Mouse (Mus musculus) liver, embryonic 15.5 days (tissue): ENCODE measurements around the gene Utp4. TPM values are rescaled to one million over a fixed set of nuclear protein-coding genes. Genes with fewer than 3 reads are reported as not detected.
"Not testable (repeated sequence)": the region's sequence is repeated elsewhere in the genome, so short reads cannot be mapped to it uniquely, and the experiment has no call there.

Experiments
- ATAC-seq: fragments of 200-750 bp; cut with Nextera tagmentation; 2 replicates; pipeline ENCODE4 v1.8.0; 2017; ENCODE audit warnings: moderate number of reproducible peaks, mild to moderate bottlenecking, moderate library complexity; ENCODE audit not compliant: insufficient read depth
- H3K27ac ChIP-seq: fragments of 300-500 bp; sonication (generic); replicated peaks from 2 replicates; pipeline ENCODE4 v1.5.1; 2015; ENCODE audit warnings: mild to moderate bottlenecking, inconsistent platforms
- H3K27me3 ChIP-seq: fragments of 300-500 bp; sonication (generic); 2 replicates; pipeline ENCODE4 v1.6.1; 2015; ENCODE audit warnings: mild to moderate bottlenecking, inconsistent platforms
- H3K36me3 ChIP-seq: fragments of 300-500 bp; sonication (generic); replicated peaks from 2 replicates; pipeline ENCODE4 v1.6.1; 2015; ENCODE audit warnings: moderate library complexity, mild to moderate bottlenecking, inconsistent platforms
- H3K4me1 ChIP-seq: fragments of 300-500 bp; sonication (generic); replicated peaks from 2 replicates; pipeline ENCODE4 v1.6.1; 2015; ENCODE audit warnings: inconsistent platforms
- H3K4me2 ChIP-seq: fragments of 300-500 bp; sonication (generic); 2 replicates; pipeline ENCODE4 v1.6.1; 2015; ENCODE audit warnings: moderate library complexity, mild to moderate bottlenecking, inconsistent platforms
- H3K4me3 ChIP-seq: fragments of 300-500 bp; sonication (generic); replicated peaks from 2 replicates; pipeline ENCODE4 v1.5.1; 2015; ENCODE audit warnings: mild to moderate bottlenecking, inconsistent platforms
- H3K9ac ChIP-seq: fragments of 300-500 bp; sonication (generic); 2 replicates; pipeline ENCODE4 v1.6.1; 2015; ENCODE audit warnings: moderate library complexity, mild to moderate bottlenecking, inconsistent platforms
- H3K9me3 ChIP-seq: fragments of 300-500 bp; sonication (generic); replicated peaks from 2 replicates; pipeline ENCODE4 v1.6.1; 2016; ENCODE audit warnings: inconsistent platforms
- WGBS: fragments of 180-500 bp; shearing (Covaris S2); methylation state at CpG from one replicate; pipeline ENCODE4 v1.1.7; 2015; ENCODE audit warnings: mixed read lengths; ENCODE audit not compliant: insufficient replicate concordance; 5-methylcytosine and 5-hydroxymethylcytosine counted together
- polyA plus RNA-seq: library from polyadenylated mRNA; unstranded; fragments of >200 nt; fragmentation: Nextera tagmentation; extraction: Ambion mirVana; gene quantifications from 2 replicates; pipeline ENCODE4 v1.2.1, GENCODE M21; 2015

The Utp4 gene
- polyA plus RNA-seq, 1 experiment from 2014 or later: 31.8 TPM

DNA sequence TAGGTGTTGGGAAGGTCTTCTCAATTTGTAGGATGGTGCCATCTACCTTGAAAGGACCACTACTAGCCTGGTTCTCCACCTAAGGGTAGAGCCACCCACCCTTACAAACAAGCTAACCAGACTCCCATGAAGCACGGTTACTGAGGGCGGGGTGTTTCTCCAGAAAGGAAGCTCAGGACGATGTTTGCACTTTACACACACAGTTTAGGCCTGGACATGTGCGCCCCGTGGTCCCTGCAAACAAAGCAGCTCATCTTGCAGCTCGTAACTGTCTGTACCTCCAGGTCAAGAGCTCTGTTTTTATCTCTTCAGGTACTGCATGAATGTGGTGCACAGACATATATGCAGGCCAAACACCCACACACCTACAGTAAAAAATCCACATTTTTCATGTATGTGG lies 13.2 kb downstream of the Utp4 start:
- Histone ChIP-seq H3K4me3 (no peak overlapping the region), H3K27ac (no peak overlapping the region), H3K9me3 (no peaks in the 10 kb centered on the region), H3K9ac (no peak overlapping the region), H3K4me1 (no peaks in the 10 kb centered on the region), H3K36me3 (peaks cover 81% of the 10 kb centered on the region), H3K4me2 (no peak overlapping the region), H3K27me3 (no peaks in the 10 kb centered on the region)
- no peak for ATAC-seq
- WGBS: 72% methylated on average over 6 of the region's 6 CpGs

DNA sequence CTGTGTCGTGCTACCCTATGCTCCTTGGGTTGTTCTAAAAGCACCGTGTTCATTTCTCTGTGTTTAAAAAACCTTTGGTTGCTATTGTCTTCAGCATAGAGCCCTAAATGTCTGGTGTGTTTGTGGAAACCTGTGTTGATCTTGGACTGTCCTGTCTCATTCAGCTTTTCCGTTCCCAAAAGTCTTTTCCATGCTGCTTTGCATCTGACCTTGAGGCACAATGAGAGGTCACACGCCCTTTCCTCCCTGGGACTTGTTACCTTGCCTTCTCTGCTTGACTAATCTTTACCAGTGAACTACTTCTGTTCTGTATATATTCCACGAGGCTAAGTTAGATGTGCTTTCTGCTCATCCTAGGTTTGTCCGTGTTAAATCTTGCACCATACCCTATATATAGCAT lies 14.0 kb downstream of the Utp4 start:
- Histone ChIP-seq H3K27ac (no peak overlapping the region), H3K9me3 (no peaks in the 10 kb centered on the region), H3K4me3 (no peak overlapping the region), H3K4me1 (no peaks in the 10 kb centered on the region), H3K36me3 (peaks cover 79% of the 10 kb centered on the region), H3K9ac (no peak overlapping the region), H3K27me3 (no peaks in the 10 kb centered on the region), H3K4me2 (no peak overlapping the region)
- no peak for ATAC-seq
- WGBS: 79% methylated on average over 6 of the region's 6 CpGs

GRCm38 (mm10) chr8:106908291-106908690 lies 14.9 kb downstream of the Utp4 start:
- peaks cover 76% of the 10 kb centered on the region for H3K36me3 ChIP-seq
- 79% methylated on average over 7 of the region's 7 CpGs for WGBS
- ATAC-seq: no peak

GRCm38 (mm10) chr8:106913631-106914030 lies 20.2 kb downstream of the Utp4 start:
- WGBS: 87% methylated on average over 10 of the region's 10 CpGs
- Histone ChIP-seq H3K4me1 (no peaks in the 10 kb centered on the region), H3K27ac (no peak overlapping the region), H3K9ac (no peak overlapping the region), H3K4me3 (no peak overlapping the region), H3K27me3 (no peaks in the 10 kb centered on the region), H3K9me3 (no peaks in the 10 kb centered on the region), H3K36me3 (peaks cover 75% of the 10 kb centered on the region), H3K4me2 (no peak overlapping the region)
- no peak for ATAC-seq

More at GRCm38 (mm10) chr8:106908291-106908690, 14.9 kb downstream of the Utp4 start:
- Histone ChIP-seq H3K27ac (no peak overlapping the region), H3K4me3 (no peak overlapping the region), H3K4me1 (no peaks in the 10 kb centered on the region), H3K9ac (no peak overlapping the region), H3K4me2 (no peak overlapping the region), H3K9me3 (no peaks in the 10 kb centered on the region), H3K27me3 (no peaks in the 10 kb centered on the region)

GRCm38 (mm10) chr8:106919721-106920394 lies 26.4 kb downstream of the Utp4 start:
- WGBS: 77% methylated on average over 8 of the region's 8 CpGs
- peaks cover 79% of the 10 kb centered on the region for H3K36me3 ChIP-seq
- no peak overlapping the region for H3K27ac ChIP-seq
- H3K9ac ChIP-seq: no peak overlapping the region
- H3K4me2 ChIP-seq: no peak overlapping the region
- no peaks in the 10 kb centered on the region for H3K9me3 ChIP-seq
- no peaks in the 10 kb centered on the region for H3K4me1 ChIP-seq
- ATAC-seq: no peak
- no peaks in the 10 kb centered on the region for H3K27me3 ChIP-seq
- H3K4me3 ChIP-seq: no peak overlapping the region

- no peak for ATAC-seq
Measured at GRCm38 (mm10) chr8:106920395-106920741, 26.9 kb downstream of the Utp4 start.

DNA sequence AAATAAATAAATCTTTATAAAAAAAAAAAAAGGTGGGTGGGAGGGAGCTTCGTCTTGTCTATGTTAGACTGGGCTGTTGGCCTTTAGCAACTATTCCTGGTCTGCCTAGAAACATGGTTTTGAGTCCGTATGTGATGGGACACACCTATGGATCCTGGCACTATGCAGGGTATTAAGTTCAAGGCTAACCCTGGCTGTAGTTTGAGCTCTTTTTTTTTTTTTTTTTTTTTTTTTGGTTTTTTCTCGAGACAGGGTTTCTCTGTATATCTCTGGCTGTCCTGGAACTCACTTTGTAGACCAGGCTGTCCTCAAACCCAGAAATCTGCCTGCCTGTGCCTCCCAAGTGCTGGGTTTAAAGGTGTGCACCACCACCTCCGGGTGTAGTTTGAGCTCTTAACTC lies 30.6 kb downstream of the Utp4 start:
- no peak for ATAC-seq
- no peak overlapping the region for H3K4me3 ChIP-seq
- WGBS: 62% methylated on average over 4 of the region's 4 CpGs
- H3K27me3 ChIP-seq: no peaks in the 10 kb centered on the region
- H3K36me3 ChIP-seq: peaks cover 37% of the 10 kb centered on the region
- no peaks in the 10 kb centered on the region for H3K9me3 ChIP-seq
- H3K27ac ChIP-seq: no peak overlapping the region
- H3K4me1 ChIP-seq: no peaks in the 10 kb centered on the region
- no peak overlapping the region for H3K9ac ChIP-seq
- no peak overlapping the region for H3K4me2 ChIP-seq

More at GRCm38 (mm10) chr8:106920395-106920741, 26.9 kb downstream of the Utp4 start:
- Histone ChIP-seq H3K4me2 (no peak overlapping the region), H3K36me3 (peaks cover 73% of the 10 kb centered on the region), H3K27ac (no peak overlapping the region), H3K4me1 (no peaks in the 10 kb centered on the region), H3K9ac (no peak overlapping the region), H3K4me3 (no peak overlapping the region), H3K9me3 (no peaks in the 10 kb centered on the region), H3K27me3 (no peaks in the 10 kb centered on the region)
- WGBS: 86% methylated on average over 5 of the region's 5 CpGs

DNA sequence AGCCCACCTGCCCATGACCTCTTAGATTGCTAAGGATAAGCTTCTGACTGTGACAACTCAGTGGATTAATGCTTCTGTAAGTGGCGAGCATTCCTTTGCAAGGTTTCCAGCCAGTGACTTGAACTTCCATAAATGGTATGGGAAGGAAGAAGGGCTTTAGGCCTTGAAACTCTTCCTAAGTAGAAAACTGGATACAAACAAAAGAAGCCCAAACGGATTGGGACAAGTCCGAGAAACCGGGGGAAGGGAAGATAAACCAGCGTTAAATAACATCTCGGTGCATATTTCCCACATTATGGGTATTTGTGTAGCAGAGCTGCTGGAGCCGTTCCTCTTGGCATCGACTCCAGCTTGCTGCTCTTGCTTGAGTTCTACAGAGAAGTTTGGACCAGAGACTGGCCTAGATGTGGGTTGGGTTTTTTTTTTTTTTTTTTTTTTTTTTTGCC lies 31.5 kb downstream of the Utp4 start:
- H3K4me3 ChIP-seq: no peak overlapping the region
- WGBS: 81% methylated on average over 8 of the region's 8 CpGs
- H3K9ac ChIP-seq: no peak overlapping the region
- H3K4me2 ChIP-seq: no peak overlapping the region
- H3K27ac ChIP-seq: no peak overlapping the region
- H3K27me3 ChIP-seq: no peaks in the 10 kb centered on the region
- peaks cover 28% of the 10 kb centered on the region for H3K36me3 ChIP-seq
- H3K4me1 ChIP-seq: no peaks in the 10 kb centered on the region
- ATAC-seq: no peak
- H3K9me3 ChIP-seq: no peaks in the 10 kb centered on the region

GRCm38 (mm10) chr8:106925446-106925845 lies 32.0 kb downstream of the Utp4 start:
- Histone ChIP-seq H3K36me3 (peaks cover 23% of the 10 kb centered on the region), H3K4me1 (no peaks in the 10 kb centered on the region), H3K9ac (no peak overlapping the region), H3K4me3 (no peak overlapping the region), H3K4me2 (no peak overlapping the region), H3K27ac (no peak overlapping the region), H3K27me3 (no peaks in the 10 kb centered on the region), H3K9me3 (no peaks in the 10 kb centered on the region)
- ATAC-seq: no peak
- WGBS: 72% methylated on average over 4 of the region's 4 CpGs

DNA sequence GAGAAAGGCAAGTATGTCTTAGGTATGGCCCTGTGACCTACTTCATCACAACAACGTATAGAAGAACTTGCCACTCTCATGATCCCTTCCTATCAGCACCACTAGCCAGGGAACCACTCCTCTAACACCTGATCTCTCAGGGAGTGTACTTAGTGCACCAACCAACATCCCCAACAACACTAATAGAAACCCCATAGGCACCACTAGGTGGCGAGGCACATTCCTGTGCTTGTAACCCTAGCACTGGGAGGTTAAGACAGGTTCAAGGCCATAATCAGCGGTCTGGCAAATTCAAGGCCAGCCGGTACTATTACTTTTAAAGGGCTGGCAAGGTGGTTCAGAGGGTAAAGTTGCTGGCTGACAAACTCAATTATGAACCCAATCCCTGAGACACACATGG lies 33.8 kb downstream of the Utp4 start:
- Histone ChIP-seq H3K36me3 (peaks cover 12% of the 10 kb centered on the region), H3K4me3 (no peak overlapping the region), H3K27ac (no peak overlapping the region), H3K4me1 (no peaks in the 10 kb centered on the region), H3K9me3 (no peaks in the 10 kb centered on the region), H3K9ac (no peak overlapping the region), H3K4me2 (no peak overlapping the region), H3K27me3 (peaks cover 7% of the 10 kb centered on the region)
- 40% methylated on average over 4 of the region's 4 CpGs for WGBS
- ATAC-seq: no peak

- H3K9me3 ChIP-seq, H3K4me1 ChIP-seq, H3K27ac ChIP-seq, H3K9ac ChIP-seq, H3K4me3 ChIP-seq, H3K4me2 ChIP-seq, ATAC-seq, H3K36me3 ChIP-seq: not testable (repeated sequence)
- H3K27me3 ChIP-seq: peaks cover 16% of the 10 kb centered on the region
- 79% methylated on average over 11 of the region's 11 CpGs for WGBS
Measured at GRCm38 (mm10) chr8:106928182-106928581, 34.7 kb downstream of the Utp4 start.
